Mouse (Mus musculus): ENCODE data around the gene Adamts12. TPM values are rescaled to one million over a fixed set of nuclear protein-coding genes. Genes with fewer than 3 reads are reported as not detected.
A peak's percentile ranks its signal among the peaks of the same experiment; 100 is the strongest.

Gene Adamts12
- polyA plus RNA-seq, 1 experiment from 2014 or later, result 1.4 TPM

- H3K9ac ChIP-seq (ENCODE audit: low read depth, low read length), result no peak overlapping the region
- no peak overlapping the region for H3K4me3 ChIP-seq (ENCODE audit: low read depth, low read length)
- H3K4me1 ChIP-seq (ENCODE audit: control insufficient read depth, insufficient read depth, low read length), result peaks cover 11% of the 10 kb centered on the region
- no peaks in the 10 kb centered on the region for H3K36me3 ChIP-seq (ENCODE audit: control insufficient read depth, insufficient read depth, low read length)
- H3K9me3 ChIP-seq (replicated peaks; ENCODE audit: control insufficient read depth, low read length), result no peaks in the 10 kb centered on the region
- peaks cover 51% of the 10 kb centered on the region for H3K27me3 ChIP-seq (ENCODE audit: control insufficient read depth, insufficient read depth, low read length)
- H3K27ac ChIP-seq (ENCODE audit: low read depth, low read length), result no peak overlapping the region
- ATAC-seq (replicated peaks; ENCODE audit: insufficient number of reproducible peaks, low FRiP score, low TSS enrichment), result no peak
- H3K4me2 ChIP-seq, result no peak overlapping the region
- 5% methylated on average over 12 of the region's 12 CpGs for WGBS (ENCODE audit: insufficient replicate concordance)
These were observed 26.1 kb upstream of the Adamts12 start for GRCm38 (mm10) chr15:11038476-11038875.

GRCm38 (mm10) chr15:11040067-11040466, 24.5 kb upstream of the Adamts12 start:
- Histone ChIP-seq H3K9me3 (replicated peaks; ENCODE audit: control insufficient read depth, low read length) (no peaks in the 10 kb centered on the region), H3K4me2 (no peak overlapping the region), H3K27me3 (ENCODE audit: control insufficient read depth, insufficient read depth, low read length) (peaks cover 35% of the 10 kb centered on the region), H3K27ac (ENCODE audit: low read depth, low read length) (no peak overlapping the region), H3K9ac (ENCODE audit: low read depth, low read length) (no peak overlapping the region), H3K4me3 (ENCODE audit: low read depth, low read length) (no peak overlapping the region), H3K4me1 (ENCODE audit: control insufficient read depth, insufficient read depth, low read length) (peaks cover 11% of the 10 kb centered on the region), H3K36me3 (ENCODE audit: control insufficient read depth, insufficient read depth, low read length) (no peaks in the 10 kb centered on the region)
- 19% methylated on average over 5 of the region's 5 CpGs for WGBS (ENCODE audit: insufficient replicate concordance)
- no peak; the same call in 1 of the 2 replicates for ATAC-seq (replicated peaks; ENCODE audit: insufficient number of reproducible peaks, low FRiP score, low TSS enrichment)

DNA sequence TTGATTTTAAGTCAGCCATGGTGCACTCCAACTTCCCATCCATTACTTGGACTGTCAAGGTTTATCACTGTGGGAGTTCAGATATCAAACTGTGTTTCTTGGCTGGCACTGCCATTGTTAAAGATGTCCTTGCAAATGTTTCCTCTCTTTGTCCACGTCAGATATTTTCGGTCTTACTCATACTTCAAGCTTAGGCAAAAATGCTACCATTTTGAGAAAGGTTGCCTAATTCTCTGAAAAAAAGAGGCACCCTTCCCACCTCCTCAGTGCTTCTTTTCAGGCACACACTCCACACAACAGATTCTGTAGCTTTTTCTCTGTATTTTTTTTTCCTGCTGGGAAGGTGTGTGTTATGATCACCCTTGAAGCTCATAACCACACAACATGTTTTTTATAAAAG, 23.4 kb upstream of the Adamts12 start:
- H3K4me2 ChIP-seq, result no peak overlapping the region
- 61% methylated on average over 2 of the region's 2 CpGs for WGBS (ENCODE audit: insufficient replicate concordance)
- H3K4me3 ChIP-seq (ENCODE audit: low read depth, low read length), result no peak overlapping the region
- no peak overlapping the region for H3K9ac ChIP-seq (ENCODE audit: low read depth, low read length)
- no peaks in the 10 kb centered on the region for H3K36me3 ChIP-seq (ENCODE audit: control insufficient read depth, insufficient read depth, low read length)
- no peak for ATAC-seq (replicated peaks; ENCODE audit: insufficient number of reproducible peaks, low FRiP score, low TSS enrichment)
- peaks cover 23% of the 10 kb centered on the region for H3K27me3 ChIP-seq (ENCODE audit: control insufficient read depth, insufficient read depth, low read length)
- no peak overlapping the region for H3K27ac ChIP-seq (ENCODE audit: low read depth, low read length)
- no peaks in the 10 kb centered on the region for H3K9me3 ChIP-seq (replicated peaks; ENCODE audit: control insufficient read depth, low read length)
- peaks cover 6% of the 10 kb centered on the region for H3K4me1 ChIP-seq (ENCODE audit: control insufficient read depth, insufficient read depth, low read length)

DNA sequence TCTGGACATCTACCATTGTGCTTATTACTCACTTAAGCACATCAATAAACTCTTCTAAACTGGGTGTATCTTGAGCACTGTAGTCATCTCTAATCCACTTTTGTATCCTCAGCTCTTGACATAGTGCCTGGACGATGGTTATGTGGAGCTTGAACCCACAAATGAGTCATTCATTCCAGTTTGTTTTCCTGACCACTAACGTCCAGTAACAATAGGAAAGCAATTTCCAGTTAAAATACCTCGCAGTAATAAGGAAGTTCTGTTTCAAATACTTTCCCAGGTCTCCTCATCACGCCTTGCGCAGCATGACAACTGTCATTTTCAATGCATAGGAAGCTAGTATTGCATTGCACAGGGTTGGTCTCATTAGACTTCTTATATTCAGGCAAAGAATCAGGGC, 21.8 kb upstream of the Adamts12 start:
- ATAC-seq (replicated peaks; ENCODE audit: insufficient number of reproducible peaks, low FRiP score, low TSS enrichment), result no peak
- Histone ChIP-seq H3K9ac (ENCODE audit: low read depth, low read length) (no peak overlapping the region), H3K4me2 (no peak overlapping the region), H3K9me3 (replicated peaks; ENCODE audit: control insufficient read depth, low read length) (no peaks in the 10 kb centered on the region), H3K4me1 (ENCODE audit: control insufficient read depth, insufficient read depth, low read length) (no peaks in the 10 kb centered on the region), H3K4me3 (ENCODE audit: low read depth, low read length) (no peak overlapping the region), H3K36me3 (ENCODE audit: control insufficient read depth, insufficient read depth, low read length) (no peaks in the 10 kb centered on the region), H3K27me3 (ENCODE audit: control insufficient read depth, insufficient read depth, low read length) (peaks cover 7% of the 10 kb centered on the region), H3K27ac (ENCODE audit: low read depth, low read length) (no peak overlapping the region)
- 71% methylated on average over 5 of the region's 5 CpGs for WGBS (ENCODE audit: insufficient replicate concordance)

DNA sequence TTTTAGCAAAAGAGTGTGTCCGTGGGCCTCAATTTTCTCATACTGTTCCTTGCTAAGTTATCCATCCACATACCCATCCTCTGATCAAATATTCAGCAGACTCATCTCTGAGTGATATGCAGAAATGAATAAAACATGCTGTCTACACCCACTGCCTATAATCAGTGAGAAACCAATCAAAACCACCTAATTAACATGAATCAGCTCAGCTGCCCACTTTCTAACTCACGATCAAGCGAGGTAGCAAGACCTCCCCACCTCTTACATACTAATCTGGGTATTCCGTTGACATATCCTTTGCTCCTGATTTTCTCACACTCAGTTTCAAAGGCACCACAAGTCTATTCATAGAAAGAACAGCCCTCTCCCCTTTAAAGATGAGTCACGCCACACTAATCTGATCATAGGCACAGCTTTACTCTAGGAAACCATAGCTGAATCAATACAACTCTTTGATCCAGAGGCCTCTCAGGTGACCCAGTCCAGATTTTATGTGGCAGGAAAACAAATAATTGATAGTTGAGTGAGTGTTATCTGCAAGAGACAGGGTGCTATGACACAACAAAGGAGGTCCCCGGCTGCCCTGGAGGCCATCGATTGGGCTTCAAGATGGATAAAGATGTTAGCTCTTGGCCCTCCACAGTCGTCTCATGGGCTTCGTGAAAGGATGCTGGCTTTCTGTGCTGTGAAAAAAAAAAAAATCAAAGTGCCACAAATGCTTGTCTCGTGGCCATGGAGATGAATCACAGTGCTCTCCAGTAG, 10.7 kb upstream of the Adamts12 start:
- no peaks in the 10 kb centered on the region for H3K9me3 ChIP-seq (replicated peaks; ENCODE audit: control insufficient read depth, low read length)
- H3K4me1 ChIP-seq (ENCODE audit: control insufficient read depth, insufficient read depth, low read length), result no peaks in the 10 kb centered on the region
- WGBS (ENCODE audit: insufficient replicate concordance), result 58% methylated on average over 10 of the region's 10 CpGs
- H3K4me3 ChIP-seq (ENCODE audit: low read depth, low read length), result no peak overlapping the region
- no peaks in the 10 kb centered on the region for H3K27me3 ChIP-seq (ENCODE audit: control insufficient read depth, insufficient read depth, low read length)
- ATAC-seq (replicated peaks; ENCODE audit: insufficient number of reproducible peaks, low FRiP score, low TSS enrichment), result no peak
- no peak overlapping the region for H3K4me2 ChIP-seq
- H3K27ac ChIP-seq (ENCODE audit: low read depth, low read length), result no peak overlapping the region
- H3K9ac ChIP-seq (ENCODE audit: low read depth, low read length), result no peak overlapping the region
- no peaks in the 10 kb centered on the region for H3K36me3 ChIP-seq (ENCODE audit: control insufficient read depth, insufficient read depth, low read length)

DNA sequence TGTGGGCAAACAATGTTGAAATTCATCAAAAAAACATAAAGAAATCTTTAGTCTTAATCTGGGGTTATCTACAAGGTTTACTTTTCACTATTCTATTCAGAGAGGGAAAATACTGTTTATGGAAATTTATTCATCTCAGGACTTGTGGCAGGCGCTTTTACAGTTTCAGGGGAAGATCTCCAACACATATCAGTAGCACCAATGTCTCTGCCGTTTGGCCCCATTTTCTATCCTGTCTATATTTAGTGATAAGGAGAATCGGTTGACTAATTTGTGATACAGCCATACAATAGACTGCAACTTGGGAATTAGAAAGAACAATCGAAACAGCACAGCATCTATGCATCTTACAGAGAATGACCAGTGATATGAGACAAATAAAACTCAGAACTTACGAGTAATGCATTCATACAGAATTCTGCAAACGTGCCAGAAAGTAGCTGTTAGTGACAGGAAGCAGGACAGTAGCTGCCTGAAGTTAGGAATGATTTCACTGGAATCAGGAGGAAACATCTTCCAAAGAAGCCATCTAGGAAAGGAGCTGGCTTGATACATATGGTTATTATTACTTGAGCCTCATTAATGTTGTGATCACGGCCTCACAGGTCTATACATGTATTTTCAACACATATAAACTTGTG, 10.0 kb upstream of the Adamts12 start:
- H3K27me3 ChIP-seq (ENCODE audit: control insufficient read depth, insufficient read depth, low read length), result no peaks in the 10 kb centered on the region
- WGBS (ENCODE audit: insufficient replicate concordance), result 62% methylated on average over 7 of the region's 7 CpGs
- no peaks in the 10 kb centered on the region for H3K4me1 ChIP-seq (ENCODE audit: control insufficient read depth, insufficient read depth, low read length)
- no peaks in the 10 kb centered on the region for H3K36me3 ChIP-seq (ENCODE audit: control insufficient read depth, insufficient read depth, low read length)
- H3K4me3 ChIP-seq (ENCODE audit: low read depth, low read length), result no peak overlapping the region
- no peak overlapping the region for H3K9ac ChIP-seq (ENCODE audit: low read depth, low read length)
- ATAC-seq (replicated peaks; ENCODE audit: insufficient number of reproducible peaks, low FRiP score, low TSS enrichment), result no peak
- no peak overlapping the region for H3K4me2 ChIP-seq
- no peak overlapping the region for H3K27ac ChIP-seq (ENCODE audit: low read depth, low read length)
- H3K9me3 ChIP-seq (replicated peaks; ENCODE audit: control insufficient read depth, low read length), result no peaks in the 10 kb centered on the region

DNA sequence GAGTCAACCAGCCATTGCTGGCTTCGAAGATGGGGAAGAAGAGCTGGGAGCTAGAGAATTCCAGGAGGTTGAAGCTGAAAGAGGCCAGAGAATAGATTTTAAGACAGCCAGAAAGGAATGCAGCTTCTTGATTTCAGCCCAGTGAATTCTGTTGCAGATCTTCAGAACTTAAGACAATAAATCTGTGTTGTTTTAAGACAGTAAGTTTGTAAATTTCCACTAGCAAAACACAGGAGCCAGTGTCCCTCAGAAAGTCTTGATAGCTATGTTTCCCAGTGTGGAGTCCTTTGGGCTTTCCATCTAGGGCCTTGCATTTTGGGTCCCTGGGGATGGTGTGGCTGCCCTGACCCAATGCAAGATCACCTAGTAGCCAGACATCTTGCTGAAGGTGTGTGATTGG, 1.7 kb upstream of the Adamts12 start:
- Histone ChIP-seq H3K9me3 (replicated peaks; ENCODE audit: control insufficient read depth, low read length) (no peaks in the 10 kb centered on the region), H3K4me3 (ENCODE audit: low read depth, low read length) (no peak overlapping the region), H3K36me3 (ENCODE audit: control insufficient read depth, insufficient read depth, low read length) (no peaks in the 10 kb centered on the region), H3K4me1 (ENCODE audit: control insufficient read depth, insufficient read depth, low read length) (peaks cover 14% of the 10 kb centered on the region; the same call in 1 of the 2 replicates), H3K27me3 (ENCODE audit: control insufficient read depth, insufficient read depth, low read length) (no peaks in the 10 kb centered on the region), H3K9ac (ENCODE audit: low read depth, low read length) (no peak overlapping the region), H3K4me2 (no peak overlapping the region), H3K27ac (ENCODE audit: low read depth, low read length) (no peak overlapping the region)
- no peak for ATAC-seq (replicated peaks; ENCODE audit: insufficient number of reproducible peaks, low FRiP score, low TSS enrichment)
- WGBS (ENCODE audit: insufficient replicate concordance), result 76% methylated on average over 1 of the region's 1 CpGs

DNA sequence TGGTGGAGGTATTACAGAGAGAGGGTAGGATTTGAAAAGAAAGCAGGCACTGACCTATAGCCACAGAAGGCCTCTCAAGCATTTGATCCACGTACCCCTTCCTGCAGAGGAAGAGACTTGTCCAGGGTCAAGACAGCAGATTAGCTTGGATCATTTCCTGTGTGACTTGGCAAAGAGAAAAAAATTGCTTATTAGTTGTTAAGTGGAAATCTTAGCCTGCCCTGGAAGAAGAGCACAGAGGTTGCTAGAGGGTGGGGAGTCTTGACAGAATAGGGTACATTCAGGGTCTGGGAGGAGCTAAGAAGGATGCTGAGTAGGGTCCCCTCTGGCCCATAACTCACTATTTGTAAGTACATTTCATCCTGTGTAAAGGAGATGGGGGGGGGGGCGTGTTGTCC, 431 bp upstream of the Adamts12 start:
- H3K27me3 ChIP-seq (ENCODE audit: control insufficient read depth, insufficient read depth, low read length), result no peaks in the 10 kb centered on the region
- no peak overlapping the region for H3K9ac ChIP-seq (ENCODE audit: low read depth, low read length)
- no peaks in the 10 kb centered on the region for H3K36me3 ChIP-seq (ENCODE audit: control insufficient read depth, insufficient read depth, low read length)
- peak overlapping the region; percentile 85 for H3K4me2 ChIP-seq
- peak overlapping the region; percentile 47 for H3K4me3 ChIP-seq (ENCODE audit: low read depth, low read length)
- no peaks in the 10 kb centered on the region for H3K9me3 ChIP-seq (replicated peaks; ENCODE audit: control insufficient read depth, low read length)
- H3K27ac ChIP-seq (ENCODE audit: low read depth, low read length), result 0 out of 2 replicates have a peak overlapping the region, but pooled peaks have one; percentile 29
- ATAC-seq (replicated peaks; ENCODE audit: insufficient number of reproducible peaks, low FRiP score, low TSS enrichment), result no peak; the same call in 1 of the 2 replicates
- 17% methylated on average over 2 of the region's 2 CpGs for WGBS (ENCODE audit: insufficient replicate concordance)
- peaks cover 14% of the 10 kb centered on the region; the same call in 1 of the 2 replicates for H3K4me1 ChIP-seq (ENCODE audit: control insufficient read depth, insufficient read depth, low read length)

All from heart, embryonic 11.5 days (tissue).